Mouse (Mus musculus): Measurements from ENCODE around the gene Gm13285.
"Not testable (repeated sequence)": the region's sequence is repeated elsewhere in the genome, so short reads cannot be mapped to it uniquely, and the experiment has no call there.

DNA sequence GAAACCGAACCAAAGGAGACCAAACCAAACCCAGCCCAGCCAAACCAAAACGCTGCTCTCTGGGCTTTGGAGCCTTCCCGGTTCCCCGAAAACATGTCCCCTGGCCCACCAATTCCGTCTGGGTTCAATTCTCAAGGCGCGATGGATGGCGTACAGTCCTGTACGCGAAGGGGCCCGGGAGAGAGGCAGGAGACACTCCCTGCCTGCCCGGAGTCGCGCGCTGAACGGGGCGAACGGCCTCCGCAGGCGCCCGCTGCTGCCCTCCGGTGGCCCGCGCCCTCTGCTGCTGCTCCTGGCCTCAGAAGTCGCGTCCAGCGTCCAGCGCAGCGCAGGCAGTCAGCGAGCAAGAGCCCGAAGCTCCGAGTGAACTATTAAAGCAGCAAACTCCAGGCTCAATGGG, 25.9 kb upstream of the Gm13285 start, which contains the start of gene Gm13290:
- not testable (repeated sequence) for TF ChIP-seq POLR2A, CTCF (IDR thresholded peaks at IDR 0.05; ENCODE audit: extremely low read depth, insufficient read depth, low read length)

Data from cortical plate, adult 2 months (tissue).